Mouse (Mus musculus): ENCODE results near the gene Olfr978. TPM values are rescaled to one million over a fixed set of nuclear protein-coding genes. Genes with fewer than 3 reads are reported as not detected.
"Not testable (repeated sequence)": the region's sequence is repeated elsewhere in the genome, so short reads cannot be mapped to it uniquely, and the experiment has no call there.

Gene Olfr978
- total RNA-seq (2015) (not detected in 2 replicates), total RNA-seq (2017) (not detected in 2 replicates)

- ATAC-seq (replicated peaks; ENCODE audit: poor library complexity): no peak
Observed at GRCm38 (mm10) chr9:39991813-39992212, at the start of gene Olfr978. Gene Olfr978, plus strand, starts transcription at chr9:39992113.

- ATAC-seq (replicated peaks; ENCODE audit: poor library complexity): no peak
Observed at GRCm38 (mm10) chr9:39951946-39952345, 40.0 kb upstream of the Olfr978 start, which contains the start of gene Olfr975. Gene Olfr975, minus strand, starts transcription at chr9:39952046.

DNA sequence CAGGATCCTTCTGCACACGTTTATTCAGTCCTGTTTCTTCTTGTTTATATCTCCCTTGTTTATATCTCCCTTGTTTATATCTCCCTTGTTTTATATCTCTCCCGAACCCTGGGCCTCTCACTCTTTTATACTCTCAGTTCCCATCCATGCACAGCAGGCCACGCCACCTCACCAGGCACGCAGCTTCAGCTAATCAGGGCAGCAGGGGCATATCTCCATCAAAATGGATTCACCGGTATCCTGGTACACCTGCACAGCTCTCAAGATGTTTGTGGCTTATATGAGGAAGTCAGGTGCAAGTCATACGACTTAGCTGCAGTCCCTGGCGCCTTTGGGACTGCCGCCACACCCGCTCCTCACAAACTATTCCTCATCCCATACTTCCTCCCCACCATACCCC is 30.9 kb upstream of the Olfr978 start, which contains the start of gene Olfr976:
Gene Olfr976 (minus strand): TSS at position 101 of the 400 bp plus-strand sequence.
- not testable (repeated sequence) for ATAC-seq (replicated peaks; ENCODE audit: poor library complexity)

- ATAC-seq (replicated peaks; ENCODE audit: poor library complexity): not testable (repeated sequence)
Observed at GRCm38 (mm10) chr9:39976581-39977145, 15.2 kb upstream of the Olfr978 start.

DNA sequence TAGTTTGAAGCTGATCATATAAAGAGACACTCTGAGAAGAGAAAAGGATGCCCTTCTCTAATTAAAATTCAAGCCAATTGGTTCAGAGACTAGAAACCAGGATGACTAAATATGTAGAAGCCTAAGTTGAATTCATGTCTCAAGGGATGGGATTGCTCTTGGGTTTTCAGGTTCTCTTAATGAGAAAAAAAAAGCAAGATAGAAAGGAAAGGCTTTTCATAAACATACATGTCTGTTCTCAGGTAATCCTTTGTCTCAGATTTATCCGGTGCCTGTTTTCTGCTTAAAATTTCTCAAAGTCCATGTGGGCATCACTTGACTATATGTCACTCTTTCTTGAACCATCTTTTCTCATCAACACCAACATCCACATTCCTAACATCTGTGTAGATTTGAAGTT is 11.5 kb downstream of the Olfr978 start, which contains the start of gene Olfr979:
Gene Olfr979 (minus strand): TSS at position 101 of the 400 bp plus-strand sequence.
- no peak for ATAC-seq (replicated peaks; ENCODE audit: poor library complexity)

DNA sequence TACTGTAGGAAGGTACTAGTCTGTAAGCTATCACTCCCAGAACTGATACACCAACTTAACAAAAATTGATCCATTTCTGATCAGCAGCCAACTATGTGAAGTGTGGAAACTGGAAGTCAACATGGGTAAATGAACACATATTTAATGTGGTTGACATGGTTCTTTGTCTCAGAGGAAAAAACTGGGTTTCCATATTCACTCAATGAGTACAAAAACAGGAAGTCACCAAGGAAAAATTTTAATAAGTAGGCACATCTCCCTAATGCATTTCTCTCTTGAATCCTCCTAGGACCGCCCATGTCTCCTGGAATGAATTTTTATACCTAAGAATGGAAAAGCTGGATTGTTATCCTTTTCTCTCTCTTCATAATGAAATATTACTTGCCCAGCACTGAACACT is 17.6 kb downstream of the Olfr978 start, which contains the start of gene Olfr980:
Gene Olfr980 (minus strand): TSS at position 101 of the 400 bp plus-strand sequence.
- no peak for ATAC-seq (replicated peaks; ENCODE audit: poor library complexity)

GRCm38 (mm10) chr9:40021164-40021563 is 29.3 kb downstream of the Olfr978 start, which contains the start of gene Olfr981:
Gene Olfr981, plus strand, starts transcription at chr9:40021464.
- ATAC-seq (replicated peaks; ENCODE audit: poor library complexity): no peak

Other genes starting within 250 kb of the Olfr978 start
- not detected in 2 replicates for gene Olfr967, start 245.9 kb upstream of the Olfr978 start, total RNA-seq (2015)
- not detected in 2 replicates for gene Olfr967, start 245.9 kb upstream of the Olfr978 start, total RNA-seq (2017)
- gene Olfr968, start 208.9 kb upstream of the Olfr978 start, total RNA-seq (2015): not detected in 2 replicates
- gene Olfr968, start 208.9 kb upstream of the Olfr978 start, total RNA-seq (2017): not detected in 2 replicates
- gene Olfr969, start 201.2 kb upstream of the Olfr978 start, total RNA-seq (2015): not detected in 2 replicates
- gene Olfr969, start 201.2 kb upstream of the Olfr978 start, total RNA-seq (2017): not detected in 2 replicates
- gene Olfr970, start 183.3 kb upstream of the Olfr978 start, total RNA-seq (2015): not detected in 2 replicates
- not detected in 2 replicates for gene Olfr970, start 183.3 kb upstream of the Olfr978 start, total RNA-seq (2017)
- gene Olfr971, start 155.2 kb upstream of the Olfr978 start, total RNA-seq (2015): not detected in 2 replicates
- not detected in 2 replicates for gene Olfr971, start 155.2 kb upstream of the Olfr978 start, total RNA-seq (2017)
- gene Olfr972, start 125.7 kb upstream of the Olfr978 start, total RNA-seq (2015): not detected in 2 replicates
- not detected in 2 replicates for gene Olfr972, start 125.7 kb upstream of the Olfr978 start, total RNA-seq (2017)
- not detected in 2 replicates for gene Olfr229, start 84.8 kb upstream of the Olfr978 start, total RNA-seq (2015)
- not detected in 2 replicates for gene Olfr229, start 84.8 kb upstream of the Olfr978 start, total RNA-seq (2017)
- gene Olfr974, start 54.6 kb upstream of the Olfr978 start, total RNA-seq (2015): not detected in 2 replicates
- not detected in 2 replicates for gene Olfr974, start 54.6 kb upstream of the Olfr978 start, total RNA-seq (2017)
- gene Olfr975, start 40.1 kb upstream of the Olfr978 start, total RNA-seq (2015): not detected in 2 replicates
- gene Olfr975, start 40.1 kb upstream of the Olfr978 start, total RNA-seq (2017): not detected in 2 replicates
- gene Olfr976, start 31.0 kb upstream of the Olfr978 start, total RNA-seq (2015): not detected in 2 replicates
- not detected in 2 replicates for gene Olfr976, start 31.0 kb upstream of the Olfr978 start, total RNA-seq (2017)
- not detected in 2 replicates for gene Olfr979, start 11.4 kb downstream of the Olfr978 start, total RNA-seq (2015)
- not detected in 2 replicates for gene Olfr979, start 11.4 kb downstream of the Olfr978 start, total RNA-seq (2017)
- not detected in 2 replicates for gene Olfr980, start 17.5 kb downstream of the Olfr978 start, total RNA-seq (2015)
- gene Olfr980, start 17.5 kb downstream of the Olfr978 start, total RNA-seq (2017): not detected in 2 replicates
- gene Olfr981, start 29.4 kb downstream of the Olfr978 start, total RNA-seq (2015): not detected in 2 replicates
- gene Olfr981, start 29.4 kb downstream of the Olfr978 start, total RNA-seq (2017): not detected in 2 replicates
- gene Olfr982, start 81.7 kb downstream of the Olfr978 start, total RNA-seq (2015): not detected in 2 replicates
- gene Olfr982, start 81.7 kb downstream of the Olfr978 start, total RNA-seq (2017): not detected in 2 replicates
- not detected in 2 replicates for gene Olfr983, start 101.5 kb downstream of the Olfr978 start, total RNA-seq (2015)
- not detected in 2 replicates for gene Olfr983, start 101.5 kb downstream of the Olfr978 start, total RNA-seq (2017)
- gene Olfr984, start 122.1 kb downstream of the Olfr978 start, total RNA-seq (2015): not detected in 2 replicates
- not detected in 2 replicates for gene Olfr984, start 122.1 kb downstream of the Olfr978 start, total RNA-seq (2017)
- not detected in 2 replicates for gene Olfr985, start 138.1 kb downstream of the Olfr978 start, total RNA-seq (2015)
- not detected in 2 replicates for gene Olfr985, start 138.1 kb downstream of the Olfr978 start, total RNA-seq (2017)
- gene Tmem225, start 156.0 kb downstream of the Olfr978 start, total RNA-seq (2015): not detected in 2 replicates
- not detected in 2 replicates for gene Tmem225, start 156.0 kb downstream of the Olfr978 start, total RNA-seq (2017)
- gene Olfr986, start 188.8 kb downstream of the Olfr978 start, total RNA-seq (2015): not detected in 2 replicates
- not detected in 2 replicates for gene Olfr986, start 188.8 kb downstream of the Olfr978 start, total RNA-seq (2017)
- 3.0 and 4.6 TPM in 2 replicates for gene Zfp202, start 200.2 kb downstream of the Olfr978 start, total RNA-seq (2015)
- gene Zfp202, start 200.2 kb downstream of the Olfr978 start, total RNA-seq (2017): 2.3 and 4.9 TPM in 2 replicates

Measured in megakaryocyte progenitor cell, adult 5-6 weeks (primary cell).